Mouse (Mus musculus) limb, embryonic 15.5 days (tissue): Measurements from ENCODE around the gene Actrt1. TPM values are rescaled to one million over a fixed set of nuclear protein-coding genes. Genes with fewer than 3 reads are reported as not detected.

ENCODE experiments used
- ATAC-seq: fragments of 200-750 bp; cut with Nextera tagmentation; 2 replicates; pipeline ENCODE4 v1.8.0; 2017; ENCODE audit warnings: low read depth, moderate TSS enrichment; ENCODE audit not compliant: insufficient number of reproducible peaks, low FRiP score, low TSS enrichment
- H3K27ac ChIP-seq: fragments of 300-500 bp; sonication (generic); 2 replicates; pipeline ENCODE4 v1.5.1; 2015; ENCODE audit warnings: moderate library complexity, mild to moderate bottlenecking, inconsistent platforms
- H3K27me3 ChIP-seq: fragments of 300-500 bp; sonication (generic); 2 replicates; pipeline ENCODE4 v1.6.1; 2015; ENCODE audit warnings: inconsistent platforms
- H3K36me3 ChIP-seq: fragments of 300-500 bp; sonication (generic); 2 replicates; pipeline ENCODE4 v1.6.1; 2015; ENCODE audit warnings: inconsistent platforms
- H3K4me1 ChIP-seq: fragments of 300-500 bp; sonication (generic); 2 replicates; pipeline ENCODE4 v1.6.1; 2015; ENCODE audit warnings: inconsistent platforms
- H3K4me2 ChIP-seq: fragments of 300-500 bp; sonication (generic); 2 replicates; pipeline ENCODE4 v1.6.1; 2015; ENCODE audit warnings: mild to moderate bottlenecking, inconsistent platforms
- H3K4me3 ChIP-seq: fragments of 300-500 bp; sonication (generic); 2 replicates; pipeline ENCODE4 v1.5.1; 2015; ENCODE audit warnings: mild to moderate bottlenecking, inconsistent platforms
- H3K9ac ChIP-seq: fragments of 300-500 bp; sonication (generic); 2 replicates; pipeline ENCODE4 v1.6.1; 2015; ENCODE audit warnings: inconsistent platforms
- H3K9me3 ChIP-seq: fragments of 300-500 bp; sonication (generic); 2 replicates; pipeline ENCODE4 v1.6.1; 2016; ENCODE audit warnings: inconsistent platforms
- WGBS: fragments of 180-500 bp; shearing (Covaris S2); methylation state at CpG from one replicate; pipeline ENCODE4 v1.1.7; 2015; 5-methylcytosine and 5-hydroxymethylcytosine counted together
- polyA plus RNA-seq: library from polyadenylated mRNA; unstranded; fragments of >200 nt; fragmentation: Nextera tagmentation; extraction: Ambion mirVana; gene quantifications from 2 replicates; pipeline ENCODE4 v1.2.1, GENCODE M21; 2015

Gene Actrt1
- not detected in 2 replicates for polyA plus RNA-seq

DNA sequence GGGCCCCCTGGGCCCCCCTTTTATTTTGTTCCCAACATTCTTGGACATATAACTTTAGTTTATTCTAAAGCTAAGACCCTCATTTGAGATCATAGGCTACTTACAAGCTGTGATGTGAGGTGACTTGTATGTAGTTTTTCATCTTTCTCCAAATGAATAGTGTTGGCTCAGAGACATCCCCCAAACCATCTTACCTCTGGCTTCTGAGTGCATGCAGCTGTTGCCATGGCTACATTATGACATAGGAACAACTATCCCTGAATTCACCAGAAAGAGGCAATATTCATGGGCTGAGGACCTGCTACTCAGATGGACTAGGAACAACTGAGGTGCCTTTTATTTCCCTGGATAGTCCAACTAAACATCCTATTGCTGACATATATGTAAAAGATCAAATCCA lies at the start of gene Actrt1:
Gene Actrt1 (plus strand): TSS at position 301 of the 400 bp plus-strand sequence.
- H3K9me3 ChIP-seq = no peaks in the 10 kb centered on the region
- no peak within 1 kb of the TSS for H3K4me3 ChIP-seq
- no peaks in the 10 kb centered on the region for H3K27me3 ChIP-seq
- H3K36me3 ChIP-seq = no peaks in the 10 kb centered on the region
- ATAC-seq = no peak
- no peak within 1 kb of the TSS for H3K9ac ChIP-seq
- H3K4me2 ChIP-seq = no peak within 1 kb of the TSS
- H3K4me1 ChIP-seq = no peaks in the 10 kb centered on the region
- H3K27ac ChIP-seq = no peak within 1 kb of the TSS

DNA sequence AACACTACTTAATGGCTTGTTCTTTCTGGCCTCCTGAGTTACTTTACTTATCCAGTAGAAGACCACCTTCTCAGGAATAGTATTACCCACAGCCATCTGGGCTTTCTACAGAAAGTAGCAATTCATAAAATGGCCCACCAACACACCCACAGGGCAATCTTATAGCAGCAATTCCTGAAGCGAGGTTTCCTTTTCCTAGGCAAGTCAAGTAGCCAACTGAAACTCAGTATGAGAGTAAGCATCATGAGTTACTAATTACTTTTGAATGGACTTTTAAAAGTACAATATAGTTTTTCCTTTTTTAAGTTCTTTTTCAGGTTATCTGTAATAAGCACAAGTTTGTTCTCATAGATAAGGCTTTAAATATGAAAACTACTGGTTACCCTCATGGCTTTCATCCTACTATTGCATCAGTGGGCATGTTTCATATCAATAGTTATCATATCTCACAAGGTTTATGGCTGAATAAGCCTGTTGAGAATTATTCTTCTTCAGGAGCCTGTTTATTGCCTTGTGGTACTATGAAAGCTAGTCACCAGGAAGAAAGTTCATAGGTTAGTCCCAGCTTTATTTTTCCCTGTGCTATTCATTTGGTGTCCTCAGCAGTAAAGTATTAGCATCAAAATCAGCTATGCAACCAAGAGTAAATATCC lies 2.8 kb downstream of the Actrt1 start:
- ATAC-seq = no peak
- WGBS = 61% methylated on average over 1 of the region's 1 CpGs
- Histone ChIP-seq H3K4me3 (no peak overlapping the region), H3K4me2 (no peak overlapping the region), H3K9me3 (no peaks in the 10 kb centered on the region), H3K9ac (no peak overlapping the region), H3K36me3 (no peaks in the 10 kb centered on the region), H3K27me3 (no peaks in the 10 kb centered on the region), H3K4me1 (no peaks in the 10 kb centered on the region), H3K27ac (no peak overlapping the region)
